Mouse (Mus musculus): ENCODE data around the gene Pstpip1. TPM values are rescaled to one million over a fixed set of nuclear protein-coding genes. Genes with fewer than 3 reads are reported as not detected.

Pstpip1 gene
- total and polyA plus RNA-seq, 2 experiments from 2014 or later: 0.44 to 0.70 TPM

- no peak overlapping the region for H3K4me2 ChIP-seq (ENCODE audit: low read depth, low read length, poor library complexity, severe bottlenecking)
- H3K9me3 ChIP-seq (ENCODE audit: low read length): no peaks in the 10 kb centered on the region
- no peaks in the 10 kb centered on the region for H3K36me3 ChIP-seq (ENCODE audit: insufficient read depth, low read length)
- DNase-seq (ENCODE audit: low spot score): no peak
- 87% methylated on average over 5 of the region's 5 CpGs for WGBS
- H3K9ac ChIP-seq (replicated peaks; ENCODE audit: low read length, poor library complexity, severe bottlenecking): no peak overlapping the region
- no peaks in the 10 kb centered on the region for H3K27me3 ChIP-seq (ENCODE audit: insufficient read depth, low read length)
- no peak for ATAC-seq (ENCODE audit: low FRiP score)
- no peak for TF ChIP-seq CTCF (IDR thresholded peaks at IDR 0.05)
- no peak overlapping the region for H3K27ac ChIP-seq (ENCODE audit: low read depth, low read length)
- no peaks in the 10 kb centered on the region for H3K4me1 ChIP-seq (ENCODE audit: insufficient read depth, low read length)
- no peak overlapping the region for H3K4me3 ChIP-seq (ENCODE audit: low read depth, low read length)
Observed at GRCm38 (mm10) chr9:56108174-56108573, 18.4 kb downstream of the Pstpip1 start.

GRCm38 (mm10) chr9:56118091-56118490, 28.3 kb downstream of the Pstpip1 start:
- DNase-seq (ENCODE audit: low spot score): no peak
- no peak for ATAC-seq (ENCODE audit: low FRiP score)
- Histone ChIP-seq H3K27me3 (ENCODE audit: insufficient read depth, low read length) (no peaks in the 10 kb centered on the region), H3K9ac (replicated peaks; ENCODE audit: low read length, poor library complexity, severe bottlenecking) (no peak overlapping the region), H3K36me3 (ENCODE audit: insufficient read depth, low read length) (no peaks in the 10 kb centered on the region), H3K27ac (ENCODE audit: low read depth, low read length) (no peak overlapping the region), H3K9me3 (ENCODE audit: low read length) (no peaks in the 10 kb centered on the region), H3K4me1 (ENCODE audit: insufficient read depth, low read length) (no peaks in the 10 kb centered on the region), H3K4me3 (ENCODE audit: low read depth, low read length) (no peak overlapping the region), H3K4me2 (ENCODE audit: low read depth, low read length, poor library complexity, severe bottlenecking) (peak overlapping the region; percentile 63)
- WGBS: 84% methylated on average over 5 of the region's 5 CpGs
- no peak for TF ChIP-seq CTCF (IDR thresholded peaks at IDR 0.05)

- H3K27me3 ChIP-seq (ENCODE audit: insufficient read depth, low read length): no peaks in the 10 kb centered on the region
- no peaks in the 10 kb centered on the region for H3K4me1 ChIP-seq (ENCODE audit: insufficient read depth, low read length)
- no peaks in the 10 kb centered on the region for H3K9me3 ChIP-seq (ENCODE audit: low read length)
- ATAC-seq (ENCODE audit: low FRiP score) (peak; percentile 69), DNase-seq (ENCODE audit: low spot score) (peak; percentile 93)
- H3K4me3 ChIP-seq (ENCODE audit: low read depth, low read length): peak overlapping the region; percentile 29; the same call in 1 of the 2 replicates
- WGBS: 2% methylated on average over 14 of the region's 14 CpGs
- no peaks in the 10 kb centered on the region for H3K36me3 ChIP-seq (ENCODE audit: insufficient read depth, low read length)
- H3K27ac ChIP-seq (ENCODE audit: low read depth, low read length): no peak overlapping the region
- H3K9ac ChIP-seq (replicated peaks; ENCODE audit: low read length, poor library complexity, severe bottlenecking): no peak overlapping the region
- peak overlapping the region; percentile 63 for H3K4me2 ChIP-seq (ENCODE audit: low read depth, low read length, poor library complexity, severe bottlenecking)
- TF ChIP-seq CTCF (IDR thresholded peaks at IDR 0.05): peak; percentile 99
Observed at GRCm38 (mm10) chr9:56118582-56118981, 28.8 kb downstream of the Pstpip1 start.

GRCm38 (mm10) chr9:56119651-56120050, 29.9 kb downstream of the Pstpip1 start:
- DNase-seq (ENCODE audit: low spot score): peak; percentile 28
- no peaks in the 10 kb centered on the region for H3K4me1 ChIP-seq (ENCODE audit: insufficient read depth, low read length)
- no peaks in the 10 kb centered on the region for H3K36me3 ChIP-seq (ENCODE audit: insufficient read depth, low read length)
- no peak for ATAC-seq (ENCODE audit: low FRiP score)
- no peak overlapping the region for H3K9ac ChIP-seq (replicated peaks; ENCODE audit: low read length, poor library complexity, severe bottlenecking)
- H3K27me3 ChIP-seq (ENCODE audit: insufficient read depth, low read length): no peaks in the 10 kb centered on the region
- H3K4me2 ChIP-seq (ENCODE audit: low read depth, low read length, poor library complexity, severe bottlenecking): no peak overlapping the region
- H3K4me3 ChIP-seq (ENCODE audit: low read depth, low read length): no peak overlapping the region
- H3K27ac ChIP-seq (ENCODE audit: low read depth, low read length): no peak overlapping the region
- no peaks in the 10 kb centered on the region for H3K9me3 ChIP-seq (ENCODE audit: low read length)
- peak; percentile 37 for TF ChIP-seq CTCF (IDR thresholded peaks at IDR 0.05)
- 76% methylated on average over 2 of the region's 2 CpGs for WGBS

- Histone ChIP-seq H3K4me1 (ENCODE audit: insufficient read depth, low read length) (no peaks in the 10 kb centered on the region), H3K4me2 (ENCODE audit: low read depth, low read length, poor library complexity, severe bottlenecking) (no peak overlapping the region; the same call in 1 of the 2 replicates), H3K36me3 (ENCODE audit: insufficient read depth, low read length) (no peaks in the 10 kb centered on the region), H3K27me3 (ENCODE audit: insufficient read depth, low read length) (no peaks in the 10 kb centered on the region), H3K4me3 (ENCODE audit: low read depth, low read length) (no peak overlapping the region), H3K27ac (ENCODE audit: low read depth, low read length) (no peak overlapping the region), H3K9me3 (ENCODE audit: low read length) (no peaks in the 10 kb centered on the region), H3K9ac (replicated peaks; ENCODE audit: low read length, poor library complexity, severe bottlenecking) (no peak overlapping the region)
- ATAC-seq (ENCODE audit: low FRiP score) (peak; percentile 51), DNase-seq (ENCODE audit: low spot score) (peak; percentile 77)
- TF ChIP-seq CTCF (IDR thresholded peaks at IDR 0.05): peak; percentile 79
- WGBS: 24% methylated on average over 7 of the region's 7 CpGs
Observed at GRCm38 (mm10) chr9:56121097-56121496, 31.3 kb downstream of the Pstpip1 start.

- H3K27me3 ChIP-seq (ENCODE audit: insufficient read depth, low read length): no peaks in the 10 kb centered on the region
- WGBS: 64% methylated on average over 8 of the region's 8 CpGs
- no peak overlapping the region for H3K9ac ChIP-seq (replicated peaks; ENCODE audit: low read length, poor library complexity, severe bottlenecking)
- no peak overlapping the region for H3K4me3 ChIP-seq (ENCODE audit: low read depth, low read length)
- no peaks in the 10 kb centered on the region for H3K4me1 ChIP-seq (ENCODE audit: insufficient read depth, low read length)
- DNase-seq (ENCODE audit: low spot score): peak; percentile 46
- H3K9me3 ChIP-seq (ENCODE audit: low read length): no peaks in the 10 kb centered on the region
- no peak overlapping the region for H3K27ac ChIP-seq (ENCODE audit: low read depth, low read length)
- H3K4me2 ChIP-seq (ENCODE audit: low read depth, low read length, poor library complexity, severe bottlenecking): no peak overlapping the region
- no peak for ATAC-seq (ENCODE audit: low FRiP score)
- TF ChIP-seq CTCF (IDR thresholded peaks at IDR 0.05): no peak
- no peaks in the 10 kb centered on the region for H3K36me3 ChIP-seq (ENCODE audit: insufficient read depth, low read length)
Observed at GRCm38 (mm10) chr9:56122973-56123372, 33.2 kb downstream of the Pstpip1 start.
